Mouse (Mus musculus) MEL (cell line): ENCODE data around the gene Vwc2l.

Experiments used
- CTCF ChIP-seq, 3 experiments: IDR thresholded peaks in 2 of 3; conservative IDR thresholded peaks in 1 of 3; 2 replicates each; pipeline ENCODE4 v1.5.1; 2011 to 2012; ENCODE audit warnings: low read length in 3 of 3, low read depth in 2 of 3, mild to moderate bottlenecking in 2 of 3, improper control_type of control experiment in 1 of 3, inconsistent platforms in 1 of 3, mixed read lengths in 1 of 3, moderate library complexity in 1 of 3; ENCODE audit not compliant: control insufficient read depth in 1 of 3, insufficient read depth in 1 of 3, poor library complexity in 1 of 3, severe bottlenecking in 1 of 3
- E2F4 ChIP-seq: IDR thresholded peaks from 2 replicates; pipeline ENCODE4 v1.6.1; 2011; ENCODE audit warnings: low read depth, low read length, improper control_type of control experiment, borderline replicate concordance
- MAX ChIP-seq: IDR thresholded peaks from 2 replicates; pipeline ENCODE4 v1.6.1; 2011; ENCODE audit warnings: low read length, improper control_type of control experiment
- ZNF384 ChIP-seq: IDR thresholded peaks from 2 replicates; pipeline ENCODE4 v1.6.1; 2012; ENCODE audit warnings: low read depth, mild to moderate bottlenecking, inconsistent platforms, low read length, improper control_type of control experiment

- TF ChIP-seq E2F4 (no peak), CTCF (IDR thresholded peaks at IDR 0.05 in 2 of 3, conservative IDR thresholded peaks at IDR 0.05 in 1 of 3; ENCODE audit: control insufficient read depth in 1 of 3, insufficient read depth in 1 of 3, low read depth in 2 of 3, low read length in 3 of 3, poor library complexity in 1 of 3, severe bottlenecking in 1 of 3) (no peak), ZNF384 (no peak), MAX (no peak)
Measured at GRCm38 (mm10) chr1:70705821-70706220, 19.7 kb upstream of the Vwc2l start.
